ENCODE assay signal across 20 mouse cellular contexts in the genomic region with DNA sequence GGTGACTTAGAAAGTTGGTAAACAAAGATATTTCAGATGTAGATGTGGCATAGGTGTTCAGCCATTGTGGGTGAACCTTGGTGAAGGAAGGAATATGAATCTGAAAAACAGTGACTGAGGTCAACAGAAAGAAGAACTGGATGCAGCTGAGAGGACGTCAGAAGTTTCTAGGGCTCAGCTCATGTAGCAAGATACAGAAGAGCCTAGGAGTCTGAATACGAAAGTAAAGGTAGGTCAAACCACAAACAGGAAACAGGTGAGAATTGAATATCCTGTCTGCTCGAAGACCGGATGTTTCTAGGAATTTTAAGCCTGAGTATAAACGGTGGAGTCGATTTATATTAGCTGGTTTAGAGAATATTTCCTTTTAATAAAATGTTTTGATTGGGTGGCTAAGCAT.
DNase-seq lines count a peak whose midpoint lies in the region; ATAC-seq lines count a peak whose summit lies in the region.
"Had no signal": no experiment of that assay in that cellular context is flagged by ENCODE, and none has a peak within 500 bp of the region (broad histone marks: within the 10 kb centered on the region; RNA-seq: fewer than 3 reads in every experiment).

No protein-coding gene starts in this region.

- DNase-seq in lung, postnatal 36 days = peak; percentile 0
- no peak for DNase-seq in lung, postnatal 10 days
- DNase-seq in B cell, adult 2 months = peak; percentile 6 to 22
- DNase-seq in naive thymus-derived CD4-positive, alpha-beta T cell, adult 2 months (ENCODE audit: low read depth) = peak; percentile 78
- DNase-seq in ovary, postnatal 10 days (ENCODE audit: low spot score) = no peak
- DNase-seq in yolk sac, embryonic 10.5 days (ENCODE audit: low spot score) = no peak
- no peak for DNase-seq in cerebellum, adult 18-20 months
- DNase-seq: cerebellum, adult 9-10 months; gastrocnemius, postnatal 14 days; heart, adult 18-20 months; kidney, adult 18-20 months; kidney, postnatal 10 days; lung, embryonic 14.5 days; right cerebral cortex, postnatal 14 days; spleen, adult 18-20 months had no signal

- peak; percentile 99 for ATAC-seq in activated CD4-positive, CD25-positive, alpha-beta regulatory T cell, adult 4 months
- ATAC-seq: forebrain, embryonic 14.5 days; hindbrain, postnatal 0 days; liver, embryonic 12.5 days; midbrain, embryonic 13.5 days had no signal

Comparison
In these comparisons a context has a peak if more than half of its experiments do, and no peak if none do; other contexts are left out.
1. DNase-seq: peak in lung, postnatal 36 days (single experiment), B cell, adult 2 months (2 of 2) and naive thymus-derived CD4-positive, alpha-beta T cell, adult 2 months (single experiment); none in lung, postnatal 10 days (single experiment), ovary, postnatal 10 days (single experiment), yolk sac, embryonic 10.5 days (single experiment) and cerebellum, adult 18-20 months (0 of 2).